Mouse (Mus musculus) lung, adult 18-20 months (tissue): ENCODE measurements around the gene Clic4.

Source experiments
- DNase-seq, 2 experiments: peaks; one replicate each; pipeline ENCODE4 v3.0.0; 2022; ENCODE audit warnings: mixed read lengths in 2 of 2

Clic4 gene

GRCm38 (mm10) chr4:135272640-135273306, at the start of gene Clic4:
Clic4 (minus strand) TSS chr4:135272814.
- peak; percentile 99 to 100 for DNase-seq

GRCm38 (mm10) chr4:135317966-135318365, 45.4 kb upstream of the Clic4 start:
- DNase-seq, result peak; percentile 72 to 75

GRCm38 (mm10) chr4:135317539-135317938, 44.9 kb upstream of the Clic4 start:
- no peak for DNase-seq

GRCm38 (mm10) chr4:135315287-135315686, 42.7 kb upstream of the Clic4 start:
- no peak for DNase-seq

- no peak for DNase-seq
These were observed 41.8 kb upstream of the Clic4 start for GRCm38 (mm10) chr4:135314419-135314832.

- peak; percentile 67 to 75 for DNase-seq
These were observed 41.2 kb upstream of the Clic4 start for GRCm38 (mm10) chr4:135313761-135314241.

GRCm38 (mm10) chr4:135313111-135313691, 40.6 kb upstream of the Clic4 start:
- peak; percentile 56 to 67 for DNase-seq

GRCm38 (mm10) chr4:135312706-135313105, 40.1 kb upstream of the Clic4 start:
- DNase-seq, result peak; percentile 88 to 92

GRCm38 (mm10) chr4:135310371-135310770, 37.8 kb upstream of the Clic4 start:
- DNase-seq, result no peak

GRCm38 (mm10) chr4:135309726-135310125, 37.1 kb upstream of the Clic4 start:
- no peak for DNase-seq

GRCm38 (mm10) chr4:135309112-135309659, 36.6 kb upstream of the Clic4 start:
- DNase-seq, result no peak

- DNase-seq, result peak; percentile 69 to 77
These were observed 34.5 kb upstream of the Clic4 start for GRCm38 (mm10) chr4:135306971-135307632.

- DNase-seq, result peak; percentile 83 to 86
These were observed 33.9 kb upstream of the Clic4 start for GRCm38 (mm10) chr4:135306533-135306932.

GRCm38 (mm10) chr4:135302261-135302660, 29.6 kb upstream of the Clic4 start:
- DNase-seq, result no peak

- no peak for DNase-seq
These were observed 28.6 kb upstream of the Clic4 start for GRCm38 (mm10) chr4:135301166-135301565.

- DNase-seq, result no peak
These were observed 27.8 kb upstream of the Clic4 start for GRCm38 (mm10) chr4:135300248-135301041.

GRCm38 (mm10) chr4:135298680-135299079, 26.1 kb upstream of the Clic4 start:
- peak; percentile 33 to 69 for DNase-seq

GRCm38 (mm10) chr4:135297931-135298546, 25.4 kb upstream of the Clic4 start:
- peak; percentile 70 to 80 for DNase-seq

GRCm38 (mm10) chr4:135297146-135297545, 24.5 kb upstream of the Clic4 start:
- peak; percentile 57 to 62 for DNase-seq

- no peak for DNase-seq
These were observed 24.0 kb upstream of the Clic4 start for GRCm38 (mm10) chr4:135296565-135296964.

- DNase-seq, result peak; percentile 52 to 69
These were observed 21.2 kb upstream of the Clic4 start for GRCm38 (mm10) chr4:135293813-135294212.

GRCm38 (mm10) chr4:135292477-135293089, 20.0 kb upstream of the Clic4 start:
- DNase-seq, result peak; percentile 78 to 88
